In genomic region chr11:43485855-43486254, GRCm38 (mm10) we compare ENCODE assay signal across 30 mouse cellular contexts. TPM values are rescaled to one million over a fixed set of nuclear protein-coding genes. Genes with fewer than 3 reads are reported as not detected.
"Had no signal": no experiment of that assay in that cellular context is flagged by ENCODE, and none has a peak within 500 bp of the region (broad histone marks: within the 10 kb centered on the region; RNA-seq: fewer than 3 reads in every experiment).

No protein-coding gene starts in this region.

- H3K4me3 ChIP-seq: embryonic facial prominence, embryonic 10.5 days; embryonic facial prominence, embryonic 12.5 days; embryonic facial prominence, embryonic 13.5 days; embryonic facial prominence, embryonic 15.5 days; erythroblast, embryonic 14.5 days; forebrain, embryonic 10.5 days; forebrain, embryonic 12.5 days; forebrain, embryonic 13.5 days; forebrain, embryonic 15.5 days; gastrocnemius, adult 2 months had no signal

- H3K27ac ChIP-seq: embryonic facial prominence, embryonic 10.5 days; embryonic facial prominence, embryonic 12.5 days; embryonic facial prominence, embryonic 13.5 days; embryonic facial prominence, embryonic 15.5 days; forebrain, embryonic 10.5 days; forebrain, embryonic 12.5 days; forebrain, embryonic 13.5 days; forebrain, embryonic 15.5 days; gastrocnemius, adult 2 months had no signal

- H3K9ac ChIP-seq: embryonic facial prominence, embryonic 12.5 days; embryonic facial prominence, embryonic 13.5 days; embryonic facial prominence, embryonic 15.5 days; forebrain, embryonic 12.5 days; forebrain, embryonic 13.5 days; forebrain, embryonic 15.5 days; forebrain, postnatal 0 days had no signal

- ATAC-seq: forebrain, embryonic 14.5 days; forebrain, embryonic 15.5 days; forebrain, postnatal 0 days had no signal

- H3K4me2 ChIP-seq: embryonic facial prominence, embryonic 12.5 days; embryonic facial prominence, embryonic 13.5 days; embryonic facial prominence, embryonic 15.5 days; forebrain, embryonic 12.5 days; forebrain, embryonic 13.5 days; forebrain, embryonic 15.5 days; heart, embryonic 11.5 days had no signal

- H3K36me3 ChIP-seq: embryonic facial prominence, embryonic 10.5 days; embryonic facial prominence, embryonic 12.5 days; embryonic facial prominence, embryonic 13.5 days; embryonic facial prominence, embryonic 15.5 days; forebrain, embryonic 10.5 days; forebrain, embryonic 12.5 days; forebrain, embryonic 15.5 days had no signal

- H3K9me3 ChIP-seq: embryonic facial prominence, embryonic 10.5 days; embryonic facial prominence, embryonic 12.5 days; embryonic facial prominence, embryonic 13.5 days; embryonic facial prominence, embryonic 15.5 days; forebrain, embryonic 10.5 days; forebrain, embryonic 12.5 days; forebrain, embryonic 13.5 days; forebrain, embryonic 15.5 days had no signal

- DNase-seq: cerebellum, adult 2 months; cerebellum, adult 8-10 months; cerebellum, adult 9-10 months; cerebellum, adult 9-11 months; cerebellum, postnatal 10 days; cerebellum, postnatal 14 days; cerebellum, postnatal 25 days; cerebellum, postnatal 36 days; embryo, embryonic 11 days; forebrain, postnatal 0 days; gastrocnemius, adult 2 months; gastrocnemius, postnatal 10 days; gastrocnemius, postnatal 14 days; gastrocnemius, postnatal 25 days; gastrocnemius, postnatal 36 days; heart, adult 18-20 months had no signal

- H3K4me1 ChIP-seq: forebrain, embryonic 15.5 days had no signal

- H3K27me3 ChIP-seq: embryonic facial prominence, embryonic 12.5 days; embryonic facial prominence, embryonic 13.5 days; embryonic facial prominence, embryonic 15.5 days; forebrain, embryonic 13.5 days; forebrain, embryonic 15.5 days had no signal

RNA-seq across cellular contexts. Expression of gene C1qtnf2, which starts 11.8 kb away (rescaled TPM):
- total RNA-seq: common myeloid progenitor, adult 5-6 weeks; granulocyte monocyte progenitor cell, adult 5-6 weeks had no signal
- polyA plus RNA-seq: erythroblast, embryonic 14.5 days had no signal

RNA-seq across cellular contexts. Expression of gene Ccnjl, which starts 42.7 kb away (rescaled TPM):
- total RNA-seq: gastrocnemius, adult 18-20 months; granulocyte monocyte progenitor cell, adult 5-6 weeks had no signal
- polyA plus RNA-seq: erythroblast, embryonic 14.5 days had no signal
